Mouse (Mus musculus): ENCODE measurements around the gene Nup98.

DNA sequence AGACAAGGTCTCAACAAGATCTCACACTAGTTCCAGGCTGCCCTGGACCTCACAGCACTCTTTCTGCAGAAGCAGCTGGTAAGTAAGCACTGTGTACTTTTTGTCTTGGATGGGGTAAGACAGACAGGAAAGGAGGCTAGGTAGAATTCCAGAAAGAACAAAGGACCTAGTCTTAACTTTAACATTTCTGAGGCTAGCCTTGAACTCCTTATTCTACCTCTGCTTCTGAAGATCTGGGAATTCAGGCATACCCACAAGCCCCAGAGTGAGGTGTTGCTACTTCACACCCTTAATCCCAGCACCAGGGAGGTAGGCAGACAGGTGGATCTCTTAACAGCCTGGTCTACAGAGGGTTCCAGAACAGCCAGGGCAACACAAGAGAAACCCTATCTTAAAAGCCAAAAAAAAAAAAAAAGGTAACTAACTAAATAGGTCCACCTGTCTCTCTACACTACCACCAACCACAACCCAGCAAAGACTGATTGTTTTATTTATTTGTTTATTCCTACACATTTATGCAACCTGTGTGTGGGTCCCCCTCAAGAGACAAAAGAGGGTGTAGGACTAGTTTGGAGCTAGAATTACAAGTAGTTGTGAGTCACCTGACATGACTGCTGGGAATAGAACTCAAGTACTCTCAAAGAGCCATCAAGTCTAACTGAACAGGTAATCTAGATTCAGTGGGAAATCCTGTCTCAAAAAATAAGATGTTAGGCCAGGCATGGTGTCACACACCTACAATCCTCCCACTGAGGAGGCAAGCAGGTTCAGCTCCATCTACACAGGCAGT, 8.8 kb downstream of the Nup98 start:
- TF ChIP-seq CTCF (IDR thresholded peaks at IDR 0.05; ENCODE audit: low read depth, low read length), result no peak
- no peak for TF ChIP-seq POLR2A (IDR thresholded peaks at IDR 0.05; ENCODE audit: extremely low read depth, insufficient read depth, low read length)
